26 mouse cellular contexts compared by ENCODE assay signal in genomic region chr4:96545976-96546375, GRCm38 (mm10). TPM values are rescaled to one million over a fixed set of nuclear protein-coding genes. Genes with fewer than 3 reads are reported as not detected.
DNase-seq lines count a peak whose midpoint lies in the region; ATAC-seq and TF ChIP-seq lines count a peak whose summit lies in the region.
"Had no signal": no experiment of that assay in that cellular context is flagged by ENCODE, and none has a peak within 500 bp of the region (broad histone marks: within the 10 kb centered on the region; RNA-seq: fewer than 3 reads in every experiment).

No protein-coding gene starts in this region.

- TF ChIP-seq POLR2A in thymus, adult 2 months (IDR thresholded peaks at IDR 0.05; ENCODE audit: control insufficient read depth, extremely low read depth, insufficient read depth, low read length, poor library complexity) = no peak

- DNase-seq in frontal cortex, postnatal 10 days (ENCODE audit: low spot score in 2 of 2) = no peak
- peak; percentile 72 for DNase-seq in retina, postnatal 1 day
- DNase-seq in retina, embryonic 14.5 days (ENCODE audit: low spot score) = no peak
- DNase-seq in left cerebral cortex, postnatal 25 days (ENCODE audit: low spot score in 2 of 2) = peak; percentile 30 to 89
- DNase-seq in thymus, adult 2 months = no peak
- DNase-seq in embryo, embryonic 10 days (ENCODE audit: low spot score) = no peak
- DNase-seq in heart, postnatal 4 days = no peak
- DNase-seq: adrenal gland, postnatal 10 days; cerebellum, adult 18-20 months; gastrocnemius, adult 2 months; heart, adult 18-20 months; lung, embryonic 14.5 days had no signal

- no peak overlapping the region for H3K4me3 ChIP-seq in thymus, adult 2 months (ENCODE audit: control insufficient read depth, insufficient read depth, low read length)
- H3K4me3 ChIP-seq: embryonic facial prominence, embryonic 13.5 days; forebrain, embryonic 13.5 days; gastrocnemius, adult 2 months; heart, embryonic 15.5 days; hindbrain, embryonic 10.5 days; intestine, embryonic 15.5 days; kidney, embryonic 15.5 days; liver, embryonic 12.5 days had no signal

- no peaks in the 10 kb centered on the region for H3K4me1 ChIP-seq in thymus, adult 2 months (replicated peaks; ENCODE audit: control insufficient read depth, insufficient read depth, low read length)
- H3K4me1 ChIP-seq: embryonic facial prominence, embryonic 13.5 days; heart, embryonic 15.5 days; hindbrain, embryonic 10.5 days; intestine, embryonic 15.5 days; kidney, embryonic 15.5 days; liver, embryonic 12.5 days had no signal

- intact Hi-C loops in left cerebral cortex, postnatal 25 days (cut with DNase I) = no loop called here

- 88% methylated on average over 1 of the region's 1 CpGs for WGBS in thymus, adult 2 months

- no peaks in the 10 kb centered on the region for H3K27me3 ChIP-seq in thymus, adult 2 months (ENCODE audit: control insufficient read depth, insufficient read depth, low read length)
- H3K27me3 ChIP-seq: CH12.LX; embryonic facial prominence, embryonic 13.5 days; forebrain, embryonic 13.5 days; heart, embryonic 15.5 days; intestine, embryonic 15.5 days; kidney, embryonic 15.5 days; liver, embryonic 12.5 days had no signal

- peak; percentile 99 for ATAC-seq in frontal cortex, adult (ENCODE audit: low TSS enrichment)
- ATAC-seq: forebrain, embryonic 13.5 days; intestine, embryonic 15.5 days; liver, embryonic 12.5 days had no signal

- TF ChIP-seq CTCF in thymus, adult 2 months (IDR thresholded peaks at IDR 0.05; ENCODE audit: borderline replicate concordance, control insufficient read depth, extremely low read depth, insufficient read depth, low read length, poor library complexity) = no peak

- H3K27ac ChIP-seq in thymus, adult 2 months (ENCODE audit: control insufficient read depth, insufficient read depth, low read length) = no peak overlapping the region
- H3K27ac ChIP-seq: forebrain, embryonic 13.5 days; gastrocnemius, adult 2 months; heart, embryonic 15.5 days; hindbrain, embryonic 10.5 days; intestine, embryonic 15.5 days; kidney, embryonic 15.5 days; liver, embryonic 12.5 days; macrophage had no signal

- H3K36me3 ChIP-seq in thymus, adult 2 months (ENCODE audit: control insufficient read depth, insufficient read depth, low read length) = no peaks in the 10 kb centered on the region
- H3K36me3 ChIP-seq: embryonic facial prominence, embryonic 13.5 days; heart, embryonic 15.5 days; hindbrain, embryonic 10.5 days; intestine, embryonic 15.5 days; kidney, embryonic 15.5 days; liver, embryonic 12.5 days had no signal

RNA-seq across cellular contexts. Expression of gene Cyp2j6, which starts 7.5 kb away (rescaled TPM):
- 10 to 100 TPM; 14.9 to 15.3 TPM for total RNA-seq in left cerebral cortex, postnatal 25 days (2021)
- polyA plus RNA-seq in thymus, adult 2 months (2012; rRNA removed) = 0.80 and 0.92 TPM in 2 replicates
- total RNA-seq in heart, postnatal 4 days (2021) = 1 to 10 TPM; 2.7 to 2.9 TPM
- total RNA-seq: CH12.LX had no signal

RNA-seq across cellular contexts. Expression of gene Cyp2j8, which starts 38.8 kb away (rescaled TPM):
- total RNA-seq in left cerebral cortex, postnatal 25 days (2021) = not detected
- not detected in 2 replicates for polyA plus RNA-seq in thymus, adult 2 months (2012; rRNA removed)
- not detected for total RNA-seq in heart, postnatal 4 days (2021)
- total RNA-seq: adrenal gland, postnatal 10 days; CH12.LX; gastrocnemius, adult 2 months; heart, adult 18-20 months had no signal
- polyA plus RNA-seq: embryonic facial prominence, embryonic 13.5 days; forebrain, embryonic 13.5 days; heart, embryonic 15.5 days; hindbrain, embryonic 10.5 days; intestine, embryonic 15.5 days; kidney, embryonic 15.5 days; large intestine, adult 2 months; limb, embryonic 11.5 days; liver, embryonic 12.5 days; lung, embryonic 14.5 days; macrophage; midbrain, embryonic 11.5 days; neural tube, embryonic 14.5 days had no signal

RNA-seq across cellular contexts. Expression of gene Cyp2j9, which starts 45.4 kb away (rescaled TPM):
- total RNA-seq in left cerebral cortex, postnatal 25 days (2021) = 10 to 100 TPM; 24.1 to 25.2 TPM
- 1.1 and 1.3 TPM in 2 replicates for polyA plus RNA-seq in thymus, adult 2 months (2012; rRNA removed)
- total RNA-seq in heart, postnatal 4 days (2021) = under 1 TPM; 0.34 to 0.38 TPM
- total RNA-seq: CH12.LX had no signal

Comparison
In these comparisons a context has a peak if more than half of its experiments do, and no peak if none do; other contexts are left out.
1. DNase-seq: peak in retina, postnatal 1 day (single experiment) and left cerebral cortex, postnatal 25 days (2 of 2); none in frontal cortex, postnatal 10 days (0 of 2), retina, embryonic 14.5 days (single experiment), thymus, adult 2 months (single experiment), embryo, embryonic 10 days (single experiment) and heart, postnatal 4 days (single experiment).
2. RNA of gene Cyp2j6, which starts 7.5 kb away (total RNA-seq): 14.9 to 15.3 TPM in left cerebral cortex, postnatal 25 days; 2.7 to 2.9 TPM in heart, postnatal 4 days; every median in the first group is over 4 times any median in the second.
3. RNA of gene Cyp2j9, which starts 45.4 kb away (total RNA-seq): 24.1 to 25.2 TPM in left cerebral cortex, postnatal 25 days; 0.34 to 0.38 TPM in heart, postnatal 4 days; every median in the first group is over 10 times any median in the second.